Mouse (Mus musculus) embryo, embryonic 10.5 days (tissue): Measurements from ENCODE around the gene Tle3.
A peak's percentile ranks its signal among the peaks of the same experiment; 100 is the strongest.

Experiments used
- DNase-seq: peaks from one replicate; pipeline ENCODE4 v3.0.0-alpha.2; 2015; ENCODE audit warnings: low spot score

Gene Tle3

GRCm38 (mm10) chr9:61371755-61372509, at the start of gene Tle3:
Gene Tle3, plus strand, starts transcription at chr9:61372366.
- DNase-seq, result peak; percentile 99

- no peak for DNase-seq
Observed at GRCm38 (mm10) chr9:61323221-61323620, 48.9 kb upstream of the Tle3 start.

GRCm38 (mm10) chr9:61323879-61324278, 48.3 kb upstream of the Tle3 start:
- DNase-seq, result no peak

- DNase-seq, result no peak
Observed at GRCm38 (mm10) chr9:61324354-61324753, 47.8 kb upstream of the Tle3 start.

GRCm38 (mm10) chr9:61325012-61325411, 47.2 kb upstream of the Tle3 start:
- no peak for DNase-seq

- DNase-seq, result peak; percentile 62
Observed at GRCm38 (mm10) chr9:61325931-61326351, 46.2 kb upstream of the Tle3 start.

- DNase-seq, result no peak
Observed at GRCm38 (mm10) chr9:61326922-61327321, 45.2 kb upstream of the Tle3 start.

- no peak for DNase-seq
Observed at GRCm38 (mm10) chr9:61328173-61328572, 44.0 kb upstream of the Tle3 start.

GRCm38 (mm10) chr9:61330747-61331146, 41.4 kb upstream of the Tle3 start:
- DNase-seq, result no peak

GRCm38 (mm10) chr9:61332226-61332936, 39.8 kb upstream of the Tle3 start:
- DNase-seq, result no peak

- DNase-seq, result no peak
Observed at GRCm38 (mm10) chr9:61336179-61336578, 36.0 kb upstream of the Tle3 start.

GRCm38 (mm10) chr9:61336591-61337587, 35.3 kb upstream of the Tle3 start:
- DNase-seq, result peak; percentile 66

- DNase-seq, result no peak
Observed at GRCm38 (mm10) chr9:61337665-61338064, 34.5 kb upstream of the Tle3 start.

- no peak for DNase-seq
Observed at GRCm38 (mm10) chr9:61339311-61339710, 32.9 kb upstream of the Tle3 start.

GRCm38 (mm10) chr9:61340333-61340732, 31.8 kb upstream of the Tle3 start:
- no peak for DNase-seq

GRCm38 (mm10) chr9:61342297-61342696, 29.9 kb upstream of the Tle3 start:
- DNase-seq, result no peak

GRCm38 (mm10) chr9:61344684-61345083, 27.5 kb upstream of the Tle3 start:
- DNase-seq, result no peak

GRCm38 (mm10) chr9:61347011-61347410, 25.2 kb upstream of the Tle3 start:
- no peak for DNase-seq

GRCm38 (mm10) chr9:61348036-61348435, 24.1 kb upstream of the Tle3 start:
- no peak for DNase-seq

- DNase-seq, result no peak
Observed at GRCm38 (mm10) chr9:61348616-61349015, 23.6 kb upstream of the Tle3 start.

- DNase-seq, result no peak
Observed at GRCm38 (mm10) chr9:61349697-61350096, 22.5 kb upstream of the Tle3 start.

GRCm38 (mm10) chr9:61351164-61351563, 21.0 kb upstream of the Tle3 start:
- DNase-seq, result peak; percentile 80
